Mouse (Mus musculus): ENCODE measurements around the gene Trpc4ap.

DNA sequence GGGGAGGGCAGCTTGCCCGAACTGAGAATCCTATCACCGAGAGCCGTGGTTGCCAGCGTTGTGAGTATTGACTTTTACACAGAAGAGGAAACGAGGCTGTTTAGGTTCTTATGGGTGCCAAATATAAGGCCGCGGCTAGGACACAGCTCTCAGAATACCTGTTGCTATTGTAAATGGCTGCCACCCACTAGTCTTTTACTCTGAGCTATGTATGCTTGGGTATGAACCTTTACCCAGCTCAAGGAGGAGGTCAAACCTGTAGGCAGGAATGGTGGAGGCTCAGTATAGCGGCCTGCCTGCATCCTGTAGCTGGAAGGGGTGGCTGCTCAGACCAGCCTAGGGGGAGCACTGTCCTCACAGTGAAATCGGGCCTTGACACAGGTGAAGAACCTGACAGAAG lies 64.1 kb downstream of the Trpc4ap start:
- TF ChIP-seq POLR2A (IDR thresholded peaks at IDR 0.05; ENCODE audit: insufficient read depth, low read length) = no peak
- peak; percentile 8 for TF ChIP-seq CTCF (IDR thresholded peaks at IDR 0.05; ENCODE audit: low read depth, low read length)
- no peak for TF ChIP-seq EP300 (IDR thresholded peaks at IDR 0.05; ENCODE audit: insufficient read depth, low read depth, low read length)

All from ES-Bruce4 (cell line).